Mouse (Mus musculus) embryonic facial prominence, embryonic 13.5 days (tissue): ENCODE measurements around the gene Noxo1. TPM values are rescaled to one million over a fixed set of nuclear protein-coding genes. Genes with fewer than 3 reads are reported as not detected.

Source experiments
- ATAC-seq: fragments of 200-750 bp; cut with Nextera tagmentation; 2 replicates; pipeline ENCODE4 v1.8.0; 2017; ENCODE audit warnings: low read depth; ENCODE audit not compliant: insufficient number of reproducible peaks, insufficient read depth, low FRiP score, low TSS enrichment
- H3K27ac ChIP-seq: fragments of 300-500 bp; sonication (generic); 2 replicates; pipeline ENCODE4 v1.5.1; 2015; ENCODE audit warnings: moderate library complexity, mild to moderate bottlenecking, inconsistent platforms
- H3K27me3 ChIP-seq: fragments of 300-500 bp; sonication (generic); 2 replicates; pipeline ENCODE4 v1.6.1; 2015; ENCODE audit warnings: mild to moderate bottlenecking, inconsistent platforms
- H3K36me3 ChIP-seq: fragments of 300-500 bp; sonication (generic); 2 replicates; pipeline ENCODE4 v1.6.1; 2015; ENCODE audit warnings: mild to moderate bottlenecking, inconsistent platforms
- H3K4me1 ChIP-seq: fragments of 300-500 bp; sonication (generic); 2 replicates; pipeline ENCODE4 v1.6.1; 2015; ENCODE audit warnings: inconsistent platforms
- H3K4me2 ChIP-seq: fragments of 300-500 bp; sonication (generic); 2 replicates; pipeline ENCODE4 v1.6.1; 2015; ENCODE audit warnings: moderate library complexity, mild to moderate bottlenecking, inconsistent platforms
- H3K4me3 ChIP-seq: fragments of 300-500 bp; sonication (generic); 2 replicates; pipeline ENCODE4 v1.5.1; 2015; ENCODE audit warnings: mild to moderate bottlenecking, inconsistent platforms
- H3K9ac ChIP-seq: fragments of 300-500 bp; sonication (generic); 2 replicates; pipeline ENCODE4 v1.6.1; 2015; ENCODE audit warnings: mild to moderate bottlenecking, inconsistent platforms
- H3K9me3 ChIP-seq: fragments of 300-500 bp; sonication (generic); 2 replicates; pipeline ENCODE4 v1.6.1; 2016; ENCODE audit warnings: inconsistent platforms
- WGBS: fragments of 180-500 bp; shearing (Covaris S2); methylation state at CpG from one replicate; pipeline ENCODE4 v1.1.7; 2015; ENCODE audit warnings: mixed read lengths; 5-methylcytosine and 5-hydroxymethylcytosine counted together
- polyA plus RNA-seq: library from polyadenylated mRNA; unstranded; fragments of >200 nt; fragmentation: Nextera tagmentation; extraction: Ambion mirVana; gene quantifications from 2 replicates; pipeline ENCODE4 v1.2.1, GENCODE M21; 2015

Gene Noxo1
- polyA plus RNA-seq, 1 experiment from 2014 or later, result 3.5 TPM

DNA sequence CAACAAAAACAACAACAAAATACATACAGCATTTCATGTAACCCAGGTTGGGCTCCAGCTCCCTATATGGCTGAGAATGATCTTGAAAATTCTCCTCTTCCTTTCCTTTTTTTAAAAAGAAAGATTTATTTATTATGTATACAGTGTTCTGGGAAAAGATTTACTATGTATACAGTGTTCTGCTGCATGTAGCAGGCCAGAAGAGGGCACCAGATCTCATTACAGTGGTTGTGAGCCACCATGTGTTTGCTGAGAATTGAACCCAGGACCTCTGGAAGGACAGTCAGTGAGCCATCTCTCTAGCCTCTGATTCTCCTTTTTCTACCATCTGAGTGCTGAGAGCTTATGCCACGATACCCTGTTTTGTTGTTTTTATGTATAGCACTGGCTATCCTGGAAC, 38.5 kb downstream of the Noxo1 start:
- Histone ChIP-seq H3K27me3 (no peaks in the 10 kb centered on the region), H3K36me3 (peaks cover 1% of the 10 kb centered on the region; the same call in 1 of the 2 replicates), H3K27ac (no peak overlapping the region), H3K4me3 (no peak overlapping the region), H3K4me1 (peaks cover 17% of the 10 kb centered on the region), H3K9me3 (no peaks in the 10 kb centered on the region), H3K9ac (no peak overlapping the region), H3K4me2 (no peak overlapping the region)
- ATAC-seq, result no peak
- WGBS, result 87% methylated on average over 1 of the region's 1 CpGs

DNA sequence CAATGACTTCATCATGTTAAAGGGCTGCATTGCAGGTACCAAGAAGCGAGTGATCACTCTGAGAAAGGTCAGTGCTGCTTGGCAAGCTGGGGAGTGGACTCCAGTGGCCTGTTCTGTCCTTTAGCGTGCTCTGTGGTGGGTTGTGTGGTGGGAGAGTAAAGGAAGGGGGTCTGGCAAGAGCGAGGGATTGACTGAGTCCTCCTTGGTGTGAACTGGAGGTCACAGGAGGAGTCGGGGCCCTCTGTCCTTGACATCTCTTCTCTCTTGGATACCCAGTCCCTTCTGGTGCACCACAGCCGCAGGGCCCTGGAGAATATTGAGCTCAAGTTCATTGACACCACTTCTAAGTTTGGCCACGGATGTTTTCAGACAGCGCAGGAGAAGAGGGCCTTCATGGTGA, 39.4 kb downstream of the Noxo1 start:
- H3K4me2 ChIP-seq, result peak overlapping the region; percentile 85
- peaks cover 17% of the 10 kb centered on the region for H3K4me1 ChIP-seq
- H3K27me3 ChIP-seq, result no peaks in the 10 kb centered on the region
- H3K4me3 ChIP-seq, result no peak overlapping the region
- H3K27ac ChIP-seq, result peak overlapping the region; percentile 62; the same call in 1 of the 2 replicates
- no peak for ATAC-seq
- peaks cover 10% of the 10 kb centered on the region; the same call in 1 of the 2 replicates for H3K36me3 ChIP-seq
- no peaks in the 10 kb centered on the region for H3K9me3 ChIP-seq
- no peak overlapping the region for H3K9ac ChIP-seq
- 83% methylated on average over 7 of the region's 7 CpGs for WGBS

DNA sequence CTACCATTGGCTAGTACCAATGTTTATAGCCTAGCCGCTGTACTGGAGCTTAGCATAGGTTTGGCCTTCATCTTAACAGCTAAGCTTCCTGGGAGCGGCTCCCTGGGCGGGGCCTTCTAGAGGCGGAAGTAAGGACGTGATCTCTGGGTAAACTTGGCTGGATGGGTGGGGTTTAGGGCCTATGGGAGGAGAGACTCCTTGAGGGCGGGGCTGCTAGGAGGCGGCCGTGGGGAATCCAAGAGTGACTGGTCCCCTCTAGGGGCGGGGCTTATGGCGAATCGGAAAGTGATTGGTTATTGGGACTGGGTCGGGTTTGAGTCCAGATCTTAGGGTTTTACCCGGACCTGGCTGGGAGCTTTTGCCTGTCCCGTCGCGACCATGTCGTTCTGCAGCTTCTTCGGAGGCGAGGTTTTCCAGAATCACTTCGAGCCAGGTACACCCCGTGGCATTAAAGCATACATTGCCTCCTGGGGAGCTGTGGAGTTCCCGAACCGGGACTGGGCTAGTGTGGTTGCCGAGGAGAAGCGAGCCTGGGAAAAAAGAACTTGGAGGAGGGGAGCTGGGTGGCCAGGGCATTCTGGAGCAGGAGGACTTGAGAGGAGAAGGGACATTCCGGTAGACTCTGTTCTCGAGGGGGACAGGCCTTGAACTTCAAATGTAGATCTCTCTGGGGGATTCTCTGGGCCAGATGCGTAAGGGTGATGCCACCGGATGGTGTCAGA, 40.5 kb downstream of the Noxo1 start, which contains the start of gene Msrb1:
Msrb1 (plus strand) TSS at position 313 of the 722 bp plus-strand sequence.
- Histone ChIP-seq H3K4me3 (peak within 1 kb of the TSS; percentile 59), H3K4me2 (peak within 1 kb of the TSS; percentile 85), H3K4me1 (peaks cover 17% of the 10 kb centered on the region), H3K27me3 (no peaks in the 10 kb centered on the region), H3K9ac (peak within 1 kb of the TSS; percentile 72), H3K9me3 (no peaks in the 10 kb centered on the region), H3K36me3 (peaks cover 18% of the 10 kb centered on the region), H3K27ac (peak within 1 kb of the TSS; percentile 62)
- peak; percentile 93 for ATAC-seq
- WGBS, result 2% methylated on average over 29 of the region's 29 CpGs

DNA sequence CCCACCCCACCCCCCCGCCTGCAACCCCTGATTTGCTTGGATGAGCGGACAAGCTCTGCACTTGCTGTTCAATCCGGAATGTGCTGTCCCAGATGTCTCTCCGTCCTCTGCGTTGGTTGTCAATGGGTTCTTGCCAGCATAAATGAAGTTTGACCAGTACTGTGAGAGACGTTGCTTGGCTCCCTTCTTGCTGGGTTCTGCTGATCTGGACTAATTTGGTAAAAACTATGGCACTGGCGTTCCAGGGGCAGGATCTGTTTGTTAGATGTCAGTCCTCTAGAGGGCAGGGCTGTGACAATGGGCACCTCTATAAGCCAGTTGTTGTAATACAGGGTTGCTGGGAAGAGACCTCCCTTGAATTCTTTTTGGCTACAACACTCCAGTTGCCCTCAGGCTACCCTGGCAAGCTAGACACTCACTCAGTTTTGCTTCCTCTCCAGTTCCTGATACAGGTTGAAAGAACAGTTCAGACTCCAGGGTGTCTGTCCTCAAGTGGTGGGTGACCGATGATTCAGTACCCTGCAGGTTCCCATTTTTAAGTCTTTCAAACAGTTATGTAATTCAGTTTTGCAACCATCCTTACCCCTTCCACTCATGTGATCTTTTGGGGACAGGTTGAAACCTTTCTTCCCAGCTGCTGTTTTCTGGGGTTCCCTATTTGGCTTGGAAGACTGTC, 41.2 kb downstream of the Noxo1 start:
- Histone ChIP-seq H3K4me1 (peaks cover 17% of the 10 kb centered on the region), H3K27ac (no peak overlapping the region), H3K9ac (peak overlapping the region; percentile 72), H3K27me3 (no peaks in the 10 kb centered on the region), H3K4me3 (peak overlapping the region; percentile 59), H3K9me3 (no peaks in the 10 kb centered on the region), H3K36me3 (peaks cover 24% of the 10 kb centered on the region), H3K4me2 (peak overlapping the region; percentile 85)
- no peak for ATAC-seq
- 19% methylated on average over 8 of the region's 8 CpGs for WGBS

DNA sequence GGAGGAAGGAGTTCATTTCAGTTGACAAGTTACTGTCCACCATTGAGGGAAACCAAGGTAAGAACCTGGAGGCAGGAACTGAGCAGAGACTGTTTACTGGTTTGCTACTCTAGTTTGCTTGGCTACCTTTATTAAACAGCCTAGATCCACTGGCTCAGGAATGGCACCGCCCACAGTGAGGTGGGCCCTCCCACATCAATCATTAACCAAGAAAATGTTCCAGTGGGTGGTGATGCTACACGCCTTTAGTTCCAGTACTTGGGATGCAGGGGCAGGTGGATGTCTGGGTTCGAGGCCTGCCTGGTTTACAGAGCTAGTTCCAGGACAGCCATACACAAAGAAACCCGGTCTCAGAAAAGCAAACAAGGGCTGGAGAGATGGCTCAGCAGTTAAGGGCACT, 42.2 kb downstream of the Noxo1 start:
- H3K4me3 ChIP-seq, result no peak overlapping the region
- no peak overlapping the region for H3K27ac ChIP-seq
- 0 out of 2 replicates have a peak overlapping the region, but pooled peaks have one; percentile 85 for H3K4me2 ChIP-seq
- no peak overlapping the region for H3K9ac ChIP-seq
- H3K27me3 ChIP-seq, result no peaks in the 10 kb centered on the region
- peaks cover 32% of the 10 kb centered on the region for H3K36me3 ChIP-seq
- no peak for ATAC-seq
- 83% methylated on average over 4 of the region's 4 CpGs for WGBS
- no peaks in the 10 kb centered on the region for H3K9me3 ChIP-seq
- peaks cover 17% of the 10 kb centered on the region for H3K4me1 ChIP-seq

DNA sequence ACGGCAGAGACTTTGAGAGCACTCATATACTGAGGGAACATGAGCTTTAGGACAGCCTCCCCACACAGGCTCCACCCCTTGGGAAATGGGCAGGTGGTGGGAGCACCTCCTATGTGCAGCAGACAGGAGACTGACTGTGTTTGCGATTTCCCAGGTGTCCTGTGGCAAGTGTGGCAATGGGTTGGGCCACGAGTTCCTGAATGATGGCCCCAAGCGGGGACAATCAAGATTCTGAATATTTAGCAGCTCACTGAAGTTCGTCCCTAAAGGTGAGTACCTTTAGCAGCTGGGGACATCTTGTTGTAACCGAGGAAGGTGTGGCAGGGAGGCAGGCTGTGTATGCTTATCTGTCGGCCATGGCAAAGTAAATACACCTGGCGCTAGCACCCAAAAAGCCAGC, 43.9 kb downstream of the Noxo1 start:
- Histone ChIP-seq H3K36me3 (peaks cover 32% of the 10 kb centered on the region), H3K4me1 (peaks cover 17% of the 10 kb centered on the region), H3K4me2 (no peak overlapping the region), H3K27me3 (no peaks in the 10 kb centered on the region), H3K9ac (no peak overlapping the region), H3K4me3 (no peak overlapping the region), H3K9me3 (no peaks in the 10 kb centered on the region), H3K27ac (no peak overlapping the region)
- ATAC-seq, result no peak
- 82% methylated on average over 8 of the region's 8 CpGs for WGBS

DNA sequence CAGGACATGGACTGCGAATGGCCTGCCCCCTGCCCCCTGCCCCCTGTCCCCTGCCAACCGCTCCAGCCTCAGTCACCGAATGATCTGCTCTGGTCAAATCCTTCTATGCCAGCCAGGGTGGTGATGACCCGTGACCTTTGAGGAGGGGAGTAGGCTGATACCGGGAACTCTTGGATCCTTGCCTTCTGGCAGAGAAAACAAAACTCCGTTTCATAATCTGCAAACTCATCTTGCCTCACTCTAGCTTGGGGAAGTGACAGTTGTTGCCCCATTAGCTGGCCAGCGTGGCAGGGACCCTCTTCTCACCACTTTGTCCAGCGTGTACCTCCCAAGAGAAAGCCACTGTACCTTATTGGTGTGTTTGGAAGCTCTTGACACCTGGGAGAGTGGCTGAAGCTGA, 46.3 kb downstream of the Noxo1 start:
- peaks cover 32% of the 10 kb centered on the region for H3K36me3 ChIP-seq
- H3K4me2 ChIP-seq, result no peak overlapping the region
- no peaks in the 10 kb centered on the region for H3K9me3 ChIP-seq
- no peak overlapping the region for H3K4me3 ChIP-seq
- H3K27me3 ChIP-seq, result no peaks in the 10 kb centered on the region
- WGBS, result 87% methylated on average over 8 of the region's 8 CpGs
- no peak overlapping the region for H3K27ac ChIP-seq
- no peak overlapping the region for H3K9ac ChIP-seq
- H3K4me1 ChIP-seq, result peaks cover 25% of the 10 kb centered on the region
- no peak for ATAC-seq

DNA sequence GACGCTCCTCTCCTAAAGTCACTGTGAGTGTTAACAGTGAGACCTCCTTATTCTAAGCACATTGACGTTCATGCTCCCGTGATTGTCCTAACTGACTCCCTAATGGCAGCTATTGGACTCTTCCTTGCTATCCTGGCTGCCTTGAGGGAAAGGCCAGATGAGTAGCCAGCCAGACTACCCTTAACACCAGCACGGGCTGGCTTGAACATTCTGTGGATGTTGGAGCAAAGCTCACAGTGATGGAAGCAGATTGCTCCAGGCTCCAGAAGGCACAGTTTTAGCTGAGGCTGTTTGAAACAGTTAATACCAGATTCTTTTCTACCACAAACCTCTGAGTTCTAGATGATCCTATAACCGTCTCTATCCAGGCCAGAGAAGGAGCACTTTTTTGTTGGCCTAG, 47.9 kb downstream of the Noxo1 start:
- Histone ChIP-seq H3K27me3 (no peaks in the 10 kb centered on the region), H3K27ac (no peak overlapping the region), H3K9ac (no peak overlapping the region), H3K4me2 (no peak overlapping the region), H3K9me3 (no peaks in the 10 kb centered on the region), H3K4me1 (peaks cover 22% of the 10 kb centered on the region), H3K36me3 (peaks cover 32% of the 10 kb centered on the region), H3K4me3 (no peak overlapping the region)
- ATAC-seq, result no peak
- WGBS, result 69% methylated on average over 5 of the region's 5 CpGs

DNA sequence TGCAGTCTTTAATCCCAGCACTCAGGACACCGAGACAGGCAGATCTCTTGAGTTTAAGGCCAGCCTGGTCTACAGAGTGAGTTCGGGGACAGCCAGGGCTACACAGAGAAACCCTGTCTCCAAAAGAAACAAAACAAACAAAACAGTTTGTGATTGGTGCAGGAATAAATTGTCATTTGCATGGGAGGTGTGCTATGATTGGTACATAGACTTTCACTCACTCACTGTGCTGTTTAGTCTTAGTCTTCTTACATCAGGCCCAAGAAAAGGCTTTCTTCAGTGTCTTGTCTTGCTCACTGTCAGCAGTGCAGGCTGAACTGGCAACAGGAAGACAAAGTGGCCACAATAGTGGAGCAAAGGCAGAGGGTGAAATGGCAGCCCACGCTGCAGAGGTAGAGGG, 48.3 kb downstream of the Noxo1 start:
- Histone ChIP-seq H3K9ac (no peak overlapping the region), H3K36me3 (peaks cover 32% of the 10 kb centered on the region), H3K9me3 (no peaks in the 10 kb centered on the region), H3K27me3 (no peaks in the 10 kb centered on the region), H3K4me3 (no peak overlapping the region), H3K27ac (no peak overlapping the region), H3K4me2 (no peak overlapping the region), H3K4me1 (peaks cover 22% of the 10 kb centered on the region)
- ATAC-seq, result no peak
- 68% methylated on average over 3 of the region's 3 CpGs for WGBS

DNA sequence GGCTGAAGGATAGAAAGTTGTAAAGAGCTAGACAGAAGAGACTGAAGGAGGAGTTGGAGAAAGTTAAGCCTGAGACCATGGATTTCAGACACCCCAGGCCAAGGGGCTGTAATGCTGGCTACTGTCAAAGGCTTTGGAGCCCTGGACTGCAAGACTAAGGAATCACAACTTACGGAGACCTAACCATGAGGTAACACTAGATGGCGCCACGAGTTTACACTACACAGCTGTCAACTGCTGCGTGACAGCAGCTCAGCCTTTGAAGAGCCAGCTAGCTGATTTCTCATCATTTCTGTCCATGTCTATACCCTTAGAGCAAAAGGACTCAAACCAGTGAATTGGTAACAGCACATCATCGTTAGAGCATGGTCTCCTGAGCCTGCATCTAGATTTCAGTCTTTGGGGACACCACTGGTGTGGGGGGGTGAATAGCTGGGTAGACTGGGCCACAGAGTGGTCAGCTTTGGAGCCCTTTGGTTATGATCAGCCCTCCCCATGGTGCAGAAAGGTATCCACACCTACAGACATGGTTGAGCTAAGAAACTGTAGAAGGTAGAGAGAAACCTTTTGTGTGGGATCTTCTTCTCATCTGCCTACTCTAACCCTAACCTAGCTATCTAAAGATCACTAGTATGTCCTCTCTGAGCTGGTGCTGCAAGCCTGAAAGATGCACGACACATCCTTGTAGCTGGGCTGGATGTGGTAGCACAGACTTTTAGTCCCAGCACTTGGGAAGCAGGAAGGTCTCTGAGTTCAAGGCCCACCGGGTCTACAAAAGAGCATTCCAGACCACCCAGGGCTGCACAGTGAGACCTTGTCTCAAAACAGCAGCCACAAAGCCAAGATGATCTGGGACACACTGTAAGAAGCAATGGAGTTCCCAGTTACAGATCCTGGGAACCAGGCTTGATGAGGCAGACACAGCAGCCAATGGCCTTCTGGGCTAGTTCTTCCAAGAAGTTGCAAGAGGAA, 49.8 kb downstream of the Noxo1 start:
- Histone ChIP-seq H3K36me3 (peaks cover 20% of the 10 kb centered on the region), H3K9me3 (no peaks in the 10 kb centered on the region), H3K4me3 (no peak overlapping the region), H3K4me2 (no peak overlapping the region), H3K27me3 (peaks cover 11% of the 10 kb centered on the region), H3K27ac (peak overlapping the region; percentile 77), H3K9ac (no peak overlapping the region), H3K4me1 (peaks cover 22% of the 10 kb centered on the region)
- ATAC-seq, result 0 out of 2 replicates have a peak, but pooled peaks have one; percentile 50
- 23% methylated on average over 7 of the region's 7 CpGs for WGBS

DNA sequence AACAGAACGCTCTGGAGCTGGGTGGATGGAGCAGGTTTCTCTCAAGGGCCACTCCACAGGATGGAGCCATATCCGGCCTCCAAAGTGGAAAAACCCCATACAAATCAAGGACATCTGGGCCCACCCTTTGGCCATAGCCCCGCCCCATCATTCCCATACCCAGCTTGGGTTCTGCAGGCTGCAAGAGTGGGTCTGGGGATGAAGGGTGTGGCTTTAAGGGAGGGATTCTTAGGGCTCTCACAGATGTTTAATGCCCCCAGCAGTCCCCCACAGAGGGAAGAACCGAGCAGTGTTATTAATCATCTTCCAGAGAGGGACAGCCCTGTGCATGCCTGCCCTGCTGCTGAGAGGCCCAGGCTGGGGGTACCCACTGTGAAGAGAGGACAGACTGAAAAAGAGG, 51.0 kb downstream of the Noxo1 start:
- peak; percentile 41; the same call in 1 of the 2 replicates for ATAC-seq
- H3K4me1 ChIP-seq, result peaks cover 33% of the 10 kb centered on the region
- 30% methylated on average over 4 of the region's 4 CpGs for WGBS
- peaks cover 22% of the 10 kb centered on the region for H3K27me3 ChIP-seq
- peaks cover 8% of the 10 kb centered on the region for H3K36me3 ChIP-seq
- H3K4me3 ChIP-seq, result no peak overlapping the region
- H3K9me3 ChIP-seq, result no peaks in the 10 kb centered on the region
- no peak overlapping the region; the same call in 1 of the 2 replicates for H3K4me2 ChIP-seq
- peak overlapping the region; percentile 77 for H3K27ac ChIP-seq
- 0 out of 2 replicates have a peak overlapping the region, but pooled peaks have one; percentile 23 for H3K9ac ChIP-seq
